Mouse (Mus musculus): ENCODE data around the gene Btn1a1.

The Btn1a1 gene

GRCm38 (mm10) chr13:23483153-23483552 is 17.5 kb upstream of the Btn1a1 start:
- no peak for DNase-seq (ENCODE audit: low read depth, low spot score)

GRCm38 (mm10) chr13:23475658-23476057 is 10.0 kb upstream of the Btn1a1 start:
- no peak for DNase-seq (ENCODE audit: low read depth, low spot score)

- peak; percentile 95 for DNase-seq (ENCODE audit: low read depth, low spot score)
These were observed 1.2 kb upstream of the Btn1a1 start for GRCm38 (mm10) chr13:23466911-23467310.

GRCm38 (mm10) chr13:23466306-23466705 is 605 bp upstream of the Btn1a1 start:
- no peak for DNase-seq (ENCODE audit: low read depth, low spot score)

GRCm38 (mm10) chr13:23464841-23465366 is 797 bp downstream of the Btn1a1 start:
- no peak for DNase-seq (ENCODE audit: low read depth, low spot score)

- no peak for DNase-seq (ENCODE audit: low read depth, low spot score)
These were observed 1.5 kb downstream of the Btn1a1 start for GRCm38 (mm10) chr13:23464224-23464637.

- peak; percentile 87 for DNase-seq (ENCODE audit: low read depth, low spot score)
These were observed 2.1 kb downstream of the Btn1a1 start for GRCm38 (mm10) chr13:23463381-23464223.

GRCm38 (mm10) chr13:23462669-23463068 is 3.0 kb downstream of the Btn1a1 start:
- no peak for DNase-seq (ENCODE audit: low read depth, low spot score)

GRCm38 (mm10) chr13:23462063-23462462 is 3.6 kb downstream of the Btn1a1 start:
- no peak for DNase-seq (ENCODE audit: low read depth, low spot score)

GRCm38 (mm10) chr13:23459264-23459846 is 6.3 kb downstream of the Btn1a1 start:
- no peak for DNase-seq (ENCODE audit: low read depth, low spot score)

GRCm38 (mm10) chr13:23453926-23454325 is 11.8 kb downstream of the Btn1a1 start:
- DNase-seq (ENCODE audit: low read depth, low spot score) = no peak

GRCm38 (mm10) chr13:23453362-23453862 is 12.3 kb downstream of the Btn1a1 start:
- DNase-seq (ENCODE audit: low read depth, low spot score) = peak; percentile 93

- DNase-seq (ENCODE audit: low read depth, low spot score) = peak; percentile 91
These were observed 15.3 kb downstream of the Btn1a1 start for GRCm38 (mm10) chr13:23450398-23450797.

- DNase-seq (ENCODE audit: low read depth, low spot score) = peak; percentile 91
These were observed 16.2 kb downstream of the Btn1a1 start for GRCm38 (mm10) chr13:23449235-23450095.

- no peak for DNase-seq (ENCODE audit: low read depth, low spot score)
These were observed 16.9 kb downstream of the Btn1a1 start for GRCm38 (mm10) chr13:23448758-23449157.

GRCm38 (mm10) chr13:23446498-23446952 is 19.2 kb downstream of the Btn1a1 start:
- peak; percentile 84 for DNase-seq (ENCODE audit: low read depth, low spot score)

- DNase-seq (ENCODE audit: low read depth, low spot score) = peak; percentile 90
These were observed 20.0 kb downstream of the Btn1a1 start for GRCm38 (mm10) chr13:23445561-23446320.

GRCm38 (mm10) chr13:23445156-23445555 is 20.5 kb downstream of the Btn1a1 start:
- no peak for DNase-seq (ENCODE audit: low read depth, low spot score)

- DNase-seq (ENCODE audit: low read depth, low spot score) = no peak
These were observed 21.2 kb downstream of the Btn1a1 start for GRCm38 (mm10) chr13:23444451-23444850.

GRCm38 (mm10) chr13:23439901-23440300 is 25.8 kb downstream of the Btn1a1 start:
- DNase-seq (ENCODE audit: low read depth, low spot score) = no peak

GRCm38 (mm10) chr13:23438521-23438920 is 27.2 kb downstream of the Btn1a1 start:
- no peak for DNase-seq (ENCODE audit: low read depth, low spot score)
